Mouse (Mus musculus) kidney, adult 2 months (tissue): ENCODE measurements at regions not wholly inside any gene's neighbourhood (a gene's known extent, or its start where the extent isn't known, plus 50 kb on each side); places are given as distances from the start of the nearest gene placed in this dataset.

ENCODE experiments used
- CTCF ChIP-seq: fragments of 200-500 bp; conservative IDR thresholded peaks from 2 replicates; pipeline ENCODE4 v1.5.1; 2011; ENCODE audit warnings: low read depth, mild to moderate bottlenecking, control low read depth, low read length, moderate library complexity, mixed read lengths; ENCODE audit not compliant: insufficient read depth, insufficient read length
- POLR2A ChIP-seq: fragments of 200-500 bp; IDR thresholded peaks from one replicate; pipeline ENCODE4 v1.6.1; 2011; ENCODE audit warnings: low read depth, low read length, control low read depth

DNA sequence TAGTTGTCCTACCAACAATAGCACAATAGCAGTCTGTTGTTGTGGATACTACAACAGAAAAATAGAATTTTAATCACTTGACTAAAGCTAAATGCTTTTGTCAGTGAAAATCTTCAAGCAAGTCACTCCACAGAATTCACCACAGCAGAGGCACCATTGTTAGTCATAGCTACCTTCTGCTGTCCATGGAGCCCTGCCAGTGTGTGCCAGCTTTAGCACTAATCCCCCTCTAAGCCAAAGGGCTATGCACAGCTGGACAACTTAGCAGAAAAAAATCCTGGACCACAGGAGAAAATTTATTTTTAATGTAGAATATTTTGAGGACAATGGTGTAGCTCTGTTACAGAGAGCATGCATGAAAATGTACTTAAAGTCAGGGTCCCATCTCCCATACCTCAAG, 820.5 kb upstream of the Chrm3 start:
- TF ChIP-seq CTCF (no peak), POLR2A (no peak)
